Mouse (Mus musculus): ENCODE measurements at regions not wholly inside any gene's neighbourhood (a gene's known extent, or its start where the extent isn't known, plus 50 kb on each side); places are given as distances from the start of the nearest gene placed in this dataset.

DNA sequence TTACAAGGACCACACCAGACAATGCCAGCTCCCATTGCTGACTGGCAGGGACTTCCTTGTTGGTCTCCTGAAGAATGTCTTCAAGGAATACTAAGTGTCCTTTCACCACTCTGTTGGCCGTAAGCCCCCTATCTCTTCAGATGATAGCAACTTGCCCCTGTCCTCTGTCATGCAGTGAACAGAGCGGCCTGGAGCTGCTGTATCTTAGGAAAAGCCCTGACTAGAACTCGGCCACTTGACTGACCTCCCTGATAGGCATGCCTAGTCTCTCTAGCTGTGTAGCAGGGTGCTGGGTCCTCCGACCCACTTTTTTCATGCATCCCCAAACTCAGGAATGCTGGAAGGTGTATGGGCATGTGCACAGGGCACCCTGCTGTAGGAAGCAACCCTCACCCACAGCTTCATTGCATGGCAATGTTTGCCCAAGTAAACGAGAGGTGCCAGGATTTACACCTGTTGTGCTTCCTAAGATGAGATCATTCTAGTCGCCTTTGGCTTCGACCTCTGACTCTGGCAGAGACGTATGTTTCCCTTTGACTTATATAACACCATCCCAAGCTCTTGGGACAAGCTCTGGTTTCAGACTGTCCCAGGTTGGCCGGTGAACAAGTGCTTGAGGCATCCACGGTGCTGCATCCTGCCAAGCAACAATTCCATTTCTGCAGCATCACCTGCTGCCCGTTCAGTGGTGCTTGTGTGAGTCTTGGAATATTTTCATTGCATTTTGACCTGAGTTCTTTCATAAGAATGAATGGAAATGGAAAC lies 145.1 kb downstream of the Zfp36l1 start:
- no peak for DNase-seq (ENCODE audit: extremely low spot score)

DNA sequence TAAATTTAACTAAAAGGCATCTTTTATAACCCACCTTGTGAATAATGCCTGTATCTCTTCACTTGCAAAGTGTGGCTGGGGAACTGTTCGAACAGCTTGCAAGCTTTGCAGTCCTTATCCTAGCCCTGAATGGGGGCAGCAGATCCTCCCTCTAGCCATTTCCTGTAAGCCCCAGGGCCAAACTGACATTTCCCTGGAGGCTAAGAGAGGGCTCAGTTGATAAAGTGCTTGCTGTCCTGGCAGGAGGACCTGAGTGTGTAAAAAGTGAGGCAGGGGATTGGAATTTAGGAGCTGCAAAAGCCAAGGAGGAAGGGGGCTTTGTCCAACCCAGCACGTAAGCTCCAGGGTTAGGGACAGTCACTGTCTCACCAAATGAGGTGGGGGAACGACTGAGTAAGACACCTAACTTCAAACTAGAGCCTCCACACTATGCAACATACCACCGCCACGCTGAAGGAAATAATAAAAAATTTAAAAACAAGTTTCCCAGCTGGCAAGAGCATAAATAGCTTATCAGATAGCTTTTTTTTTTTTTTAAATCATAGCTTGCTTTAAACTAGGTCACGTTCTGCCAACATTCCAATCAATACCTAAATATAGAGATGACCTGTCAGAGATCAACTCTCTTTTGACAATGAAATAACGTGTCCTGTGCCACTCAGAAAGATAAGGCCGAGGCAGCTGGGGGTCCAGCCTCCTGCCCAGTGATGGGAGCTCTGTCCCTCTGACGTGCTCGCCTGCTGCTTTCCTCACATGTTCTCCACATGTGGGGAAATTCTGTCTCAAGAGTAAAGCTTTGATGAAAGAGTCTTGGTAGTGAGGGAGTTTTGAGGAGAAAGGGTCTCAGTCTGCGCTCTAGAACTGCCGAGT lies 146.0 kb downstream of the Zfp36l1 start:
- DNase-seq (ENCODE audit: extremely low spot score) = no peak

DNA sequence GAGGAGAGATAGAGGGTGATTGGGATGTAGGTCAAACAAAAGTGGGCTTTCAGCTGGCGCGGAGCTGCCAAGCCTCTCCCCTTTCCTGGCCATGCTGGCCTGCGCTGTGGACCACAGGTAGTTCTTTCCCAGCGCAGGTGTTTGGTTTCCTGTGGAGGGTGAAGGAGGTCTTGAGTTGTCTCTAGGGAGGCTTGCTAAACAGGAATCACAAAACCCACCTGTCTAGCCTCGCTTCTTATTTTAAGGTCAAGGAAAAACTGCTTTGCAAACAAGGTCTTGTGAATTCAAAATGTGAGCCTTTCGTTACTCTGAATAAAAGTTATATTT lies 146.6 kb downstream of the Zfp36l1 start:
- no peak for DNase-seq (ENCODE audit: extremely low spot score)

DNA sequence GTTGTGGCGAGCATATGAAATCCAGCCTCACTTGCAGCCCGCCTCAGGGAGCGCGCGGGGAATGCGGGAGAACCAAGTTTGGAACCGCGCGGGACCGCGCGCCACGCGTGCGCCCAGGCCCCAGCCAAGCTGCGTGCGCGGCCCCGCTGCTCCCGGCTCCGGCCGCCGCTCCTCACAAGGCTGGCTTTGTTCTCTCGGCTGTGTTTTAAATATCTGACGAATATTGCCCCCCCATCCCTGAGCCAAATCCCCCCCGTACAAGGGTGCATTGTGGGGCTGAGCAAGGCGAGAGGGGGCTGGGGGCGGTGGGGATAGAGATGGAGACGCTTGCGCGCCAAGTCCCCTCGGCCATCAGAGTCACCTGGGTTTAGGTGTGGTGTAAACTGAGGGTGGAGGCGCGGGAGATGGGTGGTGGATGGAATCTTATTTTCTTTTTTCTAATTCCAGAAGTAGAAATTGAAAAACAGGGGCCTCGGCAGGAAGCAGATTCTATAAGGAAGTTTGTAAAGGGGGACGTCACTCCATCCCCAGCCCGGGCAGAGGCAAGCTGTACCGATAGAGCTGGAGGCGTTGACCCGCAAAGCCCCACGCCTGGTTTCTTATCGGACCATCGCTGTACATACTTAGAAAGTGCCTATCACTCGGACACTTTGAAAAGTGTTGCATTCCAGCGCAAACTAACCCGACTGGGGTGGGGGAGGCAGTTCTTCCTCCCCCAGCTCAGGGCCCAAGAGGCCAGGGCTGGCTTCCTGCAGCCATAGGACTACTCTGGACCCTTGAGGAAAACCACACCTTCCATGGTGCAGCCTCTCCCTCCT lies 147.1 kb downstream of the Zfp36l1 start:
- DNase-seq (ENCODE audit: extremely low spot score) = peak; percentile 61

DNA sequence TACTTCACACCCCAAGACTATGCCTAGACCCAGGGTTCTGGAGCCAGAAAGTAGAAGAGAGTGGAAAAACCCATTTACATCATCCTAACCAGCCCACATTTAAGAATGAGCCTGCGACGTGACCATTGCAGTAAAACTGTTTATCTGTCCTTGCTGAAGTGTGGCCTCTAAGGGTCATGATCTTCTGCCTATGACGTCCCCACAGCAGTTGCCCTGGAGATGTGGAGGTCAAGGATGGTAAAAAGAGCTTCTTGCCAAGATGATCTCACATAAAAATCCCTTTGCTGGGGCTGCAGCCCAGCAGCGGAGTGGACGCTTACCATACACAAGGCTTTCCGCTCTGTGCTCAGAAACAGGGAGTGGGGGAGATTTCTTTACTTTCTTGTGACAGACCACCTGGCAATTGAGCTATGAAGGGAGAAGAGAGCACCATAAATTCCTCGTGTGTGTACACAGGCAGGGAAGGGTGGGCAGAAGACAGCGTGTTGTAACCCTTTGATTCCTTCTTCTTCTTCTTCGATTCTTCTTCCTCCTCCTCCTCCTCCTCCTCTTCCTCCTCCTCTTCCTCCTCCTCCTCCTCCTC lies 149.3 kb downstream of the Zfp36l1 start:
- DNase-seq (ENCODE audit: extremely low spot score) = no peak

DNA sequence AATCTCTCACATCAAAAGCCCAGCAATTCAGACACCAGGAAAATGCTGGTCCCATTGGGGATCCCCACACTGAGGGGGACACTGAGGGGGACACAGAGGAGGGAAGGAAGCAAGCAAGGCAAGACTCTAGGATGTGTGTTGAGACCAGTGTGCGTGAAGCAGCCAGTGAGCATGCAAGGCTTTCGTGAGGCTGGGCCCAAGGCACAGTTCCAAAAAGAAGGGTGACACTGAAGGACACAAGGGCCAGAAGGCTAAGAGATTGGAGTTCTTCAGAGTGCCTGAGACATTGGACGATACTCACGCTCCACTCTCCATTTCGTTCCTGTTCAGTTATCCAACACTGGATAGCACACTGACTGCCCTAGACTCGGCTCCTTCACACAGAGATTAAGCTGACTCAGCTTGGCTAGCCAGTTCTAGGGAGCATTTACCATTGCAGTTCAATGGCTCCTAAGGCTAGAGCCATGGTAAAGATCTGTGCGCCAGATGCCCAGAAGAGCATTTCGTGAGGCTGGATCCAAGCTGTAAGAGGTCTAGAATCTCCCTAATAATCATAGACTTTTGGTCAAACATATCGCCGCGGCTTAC lies 150.1 kb downstream of the Zfp36l1 start:
- DNase-seq (ENCODE audit: extremely low spot score) = no peak

DNA sequence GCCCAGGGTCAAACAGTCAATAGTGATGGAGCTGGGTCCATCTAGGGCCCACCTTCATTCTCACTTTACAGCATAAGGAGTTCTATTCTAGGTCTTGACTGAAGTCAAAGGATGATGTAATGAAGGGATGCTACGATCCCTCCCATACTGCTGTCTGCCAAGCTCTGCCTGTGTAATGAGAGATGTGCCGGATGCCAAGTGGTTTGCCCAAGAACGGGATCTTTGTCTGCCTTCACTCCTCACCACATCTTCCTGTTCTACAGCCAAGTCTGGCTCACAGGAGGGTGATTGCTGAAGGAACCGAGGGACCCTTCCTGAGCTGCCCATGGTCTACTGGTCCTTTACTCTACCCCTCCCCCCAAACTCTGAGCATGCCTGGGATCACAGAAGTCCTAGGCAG lies 150.9 kb downstream of the Zfp36l1 start:
- no peak for DNase-seq (ENCODE audit: extremely low spot score)

DNA sequence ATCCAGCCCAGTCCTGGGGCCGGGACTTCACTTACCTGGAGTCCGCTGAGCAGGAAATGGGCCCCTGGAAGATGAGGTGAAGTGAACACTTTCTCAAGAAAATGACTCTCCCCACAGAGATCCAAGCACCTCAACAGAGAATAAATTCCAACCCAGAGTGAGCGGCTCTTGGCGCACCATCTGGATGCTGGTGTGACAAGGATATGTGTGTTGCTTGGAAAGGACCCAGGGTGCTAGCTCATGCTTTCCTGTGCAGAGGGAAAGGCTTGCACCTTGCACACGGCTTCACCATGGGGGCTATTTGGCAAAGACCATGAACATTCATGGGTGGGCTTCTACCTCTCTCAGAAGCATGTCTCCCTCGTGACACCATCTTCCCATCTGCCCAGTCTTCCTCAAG lies 151.7 kb downstream of the Zfp36l1 start:
- DNase-seq (ENCODE audit: extremely low spot score) = no peak

DNA sequence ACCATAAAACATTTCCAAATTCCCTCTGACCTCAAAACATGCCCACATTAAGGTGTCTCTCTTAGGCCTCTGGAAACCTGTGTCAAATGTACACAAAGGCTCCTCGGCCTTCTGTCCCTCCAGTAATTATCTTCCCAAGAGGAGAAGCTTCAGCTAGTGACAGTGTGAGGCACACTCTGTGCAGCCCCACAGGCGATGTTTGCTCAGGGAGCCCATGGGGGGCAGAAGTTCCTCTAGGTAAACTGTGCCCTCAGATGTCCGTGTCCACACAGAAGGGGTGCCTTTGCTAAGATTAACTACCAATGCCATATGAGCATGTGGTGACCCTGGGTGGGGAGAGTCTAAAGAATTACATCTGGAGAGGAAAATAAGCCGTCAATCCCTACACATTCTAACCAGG lies 152.4 kb downstream of the Zfp36l1 start:
- no peak for DNase-seq (ENCODE audit: extremely low spot score)

DNA sequence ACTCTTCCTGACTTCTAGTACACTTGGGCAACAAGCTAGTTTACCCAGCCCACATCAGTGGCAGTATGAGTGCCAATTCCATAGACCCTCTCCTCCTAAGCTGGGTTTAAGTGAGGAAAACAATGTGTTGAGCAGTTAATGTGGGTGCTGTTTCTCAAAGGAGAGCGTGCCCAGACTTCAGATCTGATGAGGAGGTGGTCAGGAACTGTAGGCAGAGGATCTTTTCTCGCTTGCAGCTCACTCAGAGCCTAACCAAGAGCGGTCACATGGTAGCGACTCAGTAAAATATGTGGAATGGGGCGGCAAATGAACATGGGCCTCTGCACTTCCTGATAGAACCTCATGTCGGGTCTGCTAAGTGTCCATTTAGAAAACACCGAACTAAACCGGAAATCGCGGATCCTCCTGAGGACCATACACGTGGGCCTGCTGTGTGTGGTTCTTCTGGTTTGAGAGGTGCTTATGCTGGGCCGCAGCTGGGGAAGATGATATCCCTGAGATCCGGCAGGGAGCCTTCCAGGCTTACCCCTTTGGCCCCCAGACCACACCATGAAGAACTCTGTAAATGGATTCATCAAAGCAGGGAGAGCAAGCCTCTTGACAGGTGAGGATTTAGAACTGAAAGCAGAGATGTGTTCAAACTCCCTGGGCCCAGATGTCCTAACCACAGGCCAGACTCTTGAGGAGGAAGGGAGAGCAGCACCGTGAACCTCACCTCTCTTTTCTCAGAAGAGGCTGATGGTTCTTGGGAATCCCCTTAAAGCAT lies 153.1 kb downstream of the Zfp36l1 start:
- no peak for DNase-seq (ENCODE audit: extremely low spot score)

DNA sequence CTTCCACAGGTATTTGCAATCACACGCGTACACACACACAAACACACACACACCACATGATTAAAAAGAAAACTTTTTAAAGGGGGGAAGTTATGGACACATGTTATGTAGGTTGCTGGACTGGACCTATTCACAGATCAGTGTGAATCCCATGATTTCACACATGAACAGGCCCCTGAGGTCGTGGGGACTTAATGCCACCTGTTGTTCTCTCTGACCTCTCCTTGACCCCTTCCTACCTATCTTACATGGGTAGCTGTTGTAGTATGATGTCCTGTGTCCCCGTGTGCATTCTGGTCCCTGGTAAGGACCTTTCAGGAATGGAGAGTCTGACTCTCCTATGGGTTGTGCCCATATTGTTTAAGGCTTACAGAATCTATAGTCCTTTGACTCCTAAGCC lies 155.6 kb downstream of the Zfp36l1 start:
- no peak for DNase-seq (ENCODE audit: extremely low spot score)

DNA sequence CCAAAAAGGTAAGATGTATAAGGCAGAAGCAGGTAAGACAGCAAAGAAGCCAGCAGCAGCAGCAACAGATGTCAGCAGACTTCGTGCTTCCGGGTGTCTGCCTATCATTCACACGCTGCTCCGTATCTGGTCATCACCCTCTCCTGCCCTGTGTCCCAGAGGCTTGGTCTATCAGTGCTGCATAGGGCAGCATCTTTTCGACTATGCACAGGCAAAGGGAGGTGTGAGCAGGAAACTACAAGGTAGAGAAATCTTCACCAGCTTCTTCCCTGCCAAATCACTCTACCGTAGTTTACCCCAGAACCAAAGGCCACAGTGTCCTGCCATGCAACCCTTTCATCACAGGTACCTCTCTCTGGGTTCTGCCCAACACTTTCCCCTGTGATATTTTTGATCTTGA lies 156.5 kb downstream of the Zfp36l1 start:
- no peak for DNase-seq (ENCODE audit: extremely low spot score)

DNA sequence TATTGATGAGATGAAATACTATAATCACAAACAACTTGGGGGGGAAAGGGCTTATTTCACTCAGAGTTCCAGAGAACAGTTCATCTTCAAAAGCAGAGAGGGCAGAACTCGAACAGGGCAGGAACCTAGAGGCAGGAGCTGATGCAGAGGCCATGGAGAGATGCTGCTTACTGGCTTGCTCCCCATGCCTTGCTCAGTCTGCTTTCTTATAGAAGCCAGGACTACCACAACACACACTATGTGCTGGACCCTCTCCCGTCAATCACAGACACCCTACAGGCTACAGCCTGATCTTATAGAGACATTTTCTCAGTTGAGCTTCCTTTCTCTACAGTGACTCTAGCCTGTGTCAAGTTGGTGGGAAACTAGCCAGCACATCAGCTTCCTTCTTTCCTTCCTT lies 157.3 kb downstream of the Zfp36l1 start:
- DNase-seq (ENCODE audit: extremely low spot score) = no peak

DNA sequence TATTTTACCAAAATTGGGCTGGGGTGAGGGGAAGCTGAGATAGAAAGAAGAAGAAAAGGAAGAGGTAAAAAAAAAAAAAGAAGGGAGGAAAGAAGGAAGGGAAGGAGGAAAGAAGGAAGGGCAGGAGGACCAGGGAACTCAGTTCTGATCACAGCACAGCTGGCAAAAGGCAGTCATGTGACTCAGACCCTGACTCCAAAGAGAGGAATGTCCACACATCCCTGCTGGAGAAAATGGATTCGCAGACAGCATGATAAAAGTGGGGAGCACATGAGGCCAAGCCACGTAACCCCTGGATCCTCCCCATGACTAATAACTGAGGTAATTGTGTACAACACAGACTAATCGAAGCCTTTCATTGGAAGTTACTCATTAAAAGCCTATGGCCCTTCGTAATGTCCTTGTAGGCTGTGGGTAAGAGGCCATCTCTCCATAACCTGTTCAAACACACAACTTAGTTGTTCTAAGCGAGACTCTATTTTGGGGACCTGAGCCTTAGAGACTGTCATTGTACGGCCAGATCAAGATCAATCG lies 162.2 kb downstream of the Zfp36l1 start:
- no peak for DNase-seq (ENCODE audit: extremely low spot score)

DNA sequence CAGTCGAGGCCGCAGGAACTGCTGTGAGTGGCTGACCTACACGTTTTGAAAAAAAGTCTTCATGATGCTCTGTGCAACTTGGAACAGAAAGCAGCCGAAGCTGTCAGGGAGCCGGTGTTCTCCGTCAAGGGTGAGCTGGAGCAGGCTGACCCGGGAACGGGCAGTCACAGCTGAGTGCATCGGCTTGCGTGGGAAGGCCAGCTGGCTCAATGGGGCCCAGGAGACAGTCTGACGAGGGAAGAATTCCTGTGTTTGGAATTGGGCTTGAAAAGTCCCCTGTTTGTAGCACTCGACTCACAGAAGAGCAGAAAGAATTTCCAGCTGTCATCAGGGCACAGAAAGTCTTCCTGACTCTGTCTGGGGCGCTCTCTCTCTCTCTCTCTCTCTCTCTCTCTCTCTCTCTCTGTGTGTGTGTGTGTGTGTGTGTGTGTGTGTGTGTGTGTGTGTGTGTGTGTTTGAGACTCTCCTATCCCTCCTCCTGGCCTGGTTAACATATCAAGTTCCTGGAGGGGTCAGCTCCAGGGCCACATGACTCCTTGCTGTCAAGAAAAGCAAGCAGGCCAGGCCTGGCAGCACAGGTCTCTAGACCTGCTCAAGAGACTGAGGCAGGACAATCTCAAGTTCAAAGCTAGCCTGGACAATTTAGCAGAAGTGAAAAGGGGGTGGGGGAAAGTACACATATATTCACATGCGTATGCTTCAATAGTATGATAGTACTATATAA lies 163.6 kb downstream of the Zfp36l1 start:
- peak; percentile 67 for DNase-seq (ENCODE audit: extremely low spot score)

DNA sequence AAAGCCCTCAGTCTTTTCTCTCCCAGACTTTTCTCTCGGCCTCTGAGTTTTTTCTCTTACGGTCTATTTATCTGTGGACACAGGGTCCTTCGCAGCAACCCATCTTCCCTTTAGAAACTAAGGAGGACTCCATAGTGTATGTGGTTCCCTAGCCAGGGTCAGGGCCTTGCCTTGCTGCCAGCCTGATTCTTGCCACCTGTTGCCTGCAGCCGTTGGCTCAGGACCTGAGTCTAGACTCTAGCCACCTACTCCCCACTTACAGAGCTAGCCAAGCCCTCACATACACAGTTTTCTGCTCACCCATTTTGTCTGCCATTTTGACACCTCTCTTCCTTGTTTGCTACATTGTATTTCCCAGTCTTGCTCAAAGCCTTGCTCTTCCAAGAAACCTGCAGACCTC lies 165.2 kb downstream of the Zfp36l1 start:
- no peak for DNase-seq (ENCODE audit: extremely low spot score)

DNA sequence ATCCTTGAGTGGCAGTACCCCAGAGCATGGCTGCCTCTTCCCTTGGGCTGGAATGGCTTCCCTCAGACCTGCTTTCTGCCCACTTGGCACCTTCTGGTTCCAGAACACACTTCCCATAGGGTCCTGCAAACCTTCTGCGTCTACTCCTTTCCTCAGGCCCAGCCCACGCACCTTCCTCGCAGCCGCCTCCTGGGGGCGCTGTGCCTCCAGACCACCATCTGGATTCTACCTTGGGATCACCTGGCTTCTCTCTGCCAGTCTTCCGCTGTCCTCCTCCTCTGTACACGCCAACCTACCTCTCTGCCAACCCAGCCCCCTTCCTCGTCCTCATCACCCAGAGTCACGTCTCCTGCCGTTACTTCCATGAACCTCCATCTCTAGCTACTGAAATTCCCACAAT lies 166.0 kb downstream of the Zfp36l1 start:
- no peak for DNase-seq (ENCODE audit: extremely low spot score)

DNA sequence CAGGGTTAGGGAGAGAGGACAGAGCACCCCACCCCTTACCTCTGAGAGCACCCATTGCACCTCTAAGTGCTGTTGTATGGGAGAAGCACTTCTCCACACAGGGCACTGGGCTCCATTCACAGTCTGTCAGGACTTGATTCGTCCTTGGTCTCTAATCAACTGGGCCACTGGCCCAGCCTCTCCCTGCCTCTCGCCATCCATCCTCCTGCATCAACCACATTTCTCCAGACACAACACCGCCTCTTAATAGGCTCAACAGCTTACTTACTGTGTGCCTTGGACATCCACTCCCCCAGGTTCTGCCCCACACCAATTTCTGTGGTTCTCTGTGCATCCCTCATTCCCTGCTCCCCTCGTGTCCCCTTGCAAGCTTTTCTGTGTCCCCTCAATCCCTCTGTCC lies 166.9 kb downstream of the Zfp36l1 start:
- no peak for DNase-seq (ENCODE audit: extremely low spot score)

DNA sequence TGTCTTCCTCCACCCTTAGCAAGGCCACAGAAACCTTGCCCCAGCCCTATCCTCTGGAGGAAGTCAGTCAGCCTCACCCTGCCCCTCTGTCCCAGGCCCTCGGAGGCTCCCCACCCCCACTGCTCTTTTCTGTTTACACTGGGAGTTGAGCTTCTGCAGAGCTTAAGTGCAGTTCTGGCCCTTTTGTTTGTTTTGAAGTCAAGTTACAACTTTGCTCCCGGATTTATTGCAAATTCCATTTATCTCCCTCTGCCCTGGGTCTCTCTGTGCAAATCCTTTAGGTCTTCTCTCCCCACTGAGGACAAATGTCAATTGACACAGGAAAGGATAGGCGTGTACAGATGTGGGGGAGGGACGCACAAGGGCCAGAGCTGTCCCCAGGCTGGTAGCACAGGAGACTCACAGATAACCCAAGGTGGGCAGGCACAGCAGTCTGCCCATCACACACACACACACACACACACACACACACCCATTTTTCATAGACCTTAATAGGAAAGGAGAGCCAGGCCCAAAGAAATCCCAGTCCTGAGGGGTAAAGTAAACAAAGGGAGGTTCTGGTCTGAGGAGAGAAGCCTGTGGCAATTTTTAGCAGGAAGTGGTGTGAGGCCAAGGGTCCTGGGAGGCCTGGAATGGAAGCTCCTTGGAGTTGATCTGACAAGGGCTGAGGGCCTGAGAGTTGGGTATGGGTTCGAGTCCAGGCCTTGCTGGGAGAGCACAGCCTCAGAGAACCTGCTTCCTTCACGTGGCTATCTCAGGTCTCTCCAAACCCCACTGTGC lies 167.9 kb downstream of the Zfp36l1 start:
- peak; percentile 84 for DNase-seq (ENCODE audit: extremely low spot score)
